Mouse (Mus musculus) gastrocnemius, postnatal 10 days (tissue): ENCODE measurements around the gene Ddb2. TPM values are rescaled to one million over a fixed set of nuclear protein-coding genes. Genes with fewer than 3 reads are reported as not detected.
"Not testable (repeated sequence)": the region's sequence is repeated elsewhere in the genome, so short reads cannot be mapped to it uniquely, and the experiment has no call there.

ENCODE experiments used
- DNase-seq: peaks from one replicate; pipeline ENCODE4 v3.0.0; 2021; ENCODE audit warnings: mixed read lengths
- total RNA-seq, 2 experiments: library from RNA; stranded (reverse); gene quantifications; 2 replicates each; pipeline ENCODE4 v1.2.3; 2021

Ddb2 gene
- total RNA-seq, 2 experiments from 2014 or later = 4.2 to 7.6 TPM

DNA sequence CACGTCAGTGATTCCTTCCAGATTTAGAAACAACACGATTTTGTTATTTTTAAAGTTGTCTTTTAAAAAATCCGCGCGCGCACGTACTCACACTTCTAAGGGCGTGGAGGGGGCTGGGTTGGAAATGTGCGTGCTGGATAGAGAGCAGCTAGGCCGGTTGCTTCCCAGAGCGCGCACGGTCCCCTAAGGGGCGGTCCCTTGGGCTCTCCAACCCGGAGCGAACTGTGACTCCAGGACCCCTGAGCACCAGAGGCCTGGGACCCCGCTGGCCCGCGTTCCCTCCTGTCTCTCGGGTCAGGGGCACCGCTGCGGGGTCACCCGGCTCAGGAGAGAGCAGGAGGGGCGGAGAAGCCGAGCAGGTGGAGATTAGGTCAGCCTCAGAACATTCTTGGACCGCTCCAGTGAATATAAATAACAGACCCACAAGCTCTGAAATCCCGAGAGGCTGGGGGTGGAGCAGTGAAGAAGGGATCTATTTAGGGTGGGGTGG, 18.9 kb upstream of the Ddb2 start, which contains the start of gene Pacsin3:
TSS of gene Pacsin3 (plus strand) at position 294 of the 490 bp plus-strand sequence.
- peak; percentile 46 for DNase-seq

- DNase-seq = no peak
Measured at GRCm38 (mm10) chr2:91254725-91255380, 18.1 kb upstream of the Ddb2 start.

DNA sequence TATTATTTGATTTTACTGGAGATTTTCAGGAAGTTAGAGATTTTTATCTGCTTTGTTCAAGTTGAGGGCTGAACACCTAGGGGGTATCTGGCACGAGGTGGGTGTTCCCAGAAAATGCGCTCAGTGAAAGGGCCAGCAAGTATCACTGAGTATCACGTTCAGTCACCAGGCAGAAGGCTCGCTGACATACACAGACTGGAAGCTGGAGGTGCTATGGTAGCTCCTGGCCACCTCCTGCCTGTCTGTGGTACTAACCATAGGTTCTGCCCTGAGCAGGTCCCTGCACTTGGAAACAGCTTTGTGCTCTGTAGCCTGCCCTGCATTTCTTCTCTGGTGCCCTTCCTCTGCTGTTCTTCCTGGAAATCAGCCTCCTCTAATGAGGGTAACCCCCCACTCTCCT, 15.7 kb upstream of the Ddb2 start:
- DNase-seq = no peak

DNA sequence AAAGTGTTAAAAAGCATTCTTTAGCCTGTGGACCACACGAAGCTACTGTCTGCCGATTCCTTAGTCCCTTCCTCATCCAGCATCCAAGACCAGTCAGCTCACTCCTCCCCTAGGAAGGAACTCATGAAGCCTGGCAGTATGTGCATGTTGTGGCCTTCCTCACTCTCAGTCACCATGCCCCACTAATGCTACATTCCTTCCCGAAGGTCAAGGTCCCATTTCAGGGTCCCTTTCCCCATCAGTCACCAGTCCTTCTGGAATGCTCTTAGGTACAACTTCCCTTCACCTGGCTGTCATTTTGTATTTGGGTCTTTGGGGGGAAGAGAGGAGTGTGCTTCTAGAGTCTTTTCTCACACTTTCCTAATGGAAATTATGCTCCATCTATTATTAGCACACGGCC, 15.2 kb upstream of the Ddb2 start:
- DNase-seq = no peak

DNA sequence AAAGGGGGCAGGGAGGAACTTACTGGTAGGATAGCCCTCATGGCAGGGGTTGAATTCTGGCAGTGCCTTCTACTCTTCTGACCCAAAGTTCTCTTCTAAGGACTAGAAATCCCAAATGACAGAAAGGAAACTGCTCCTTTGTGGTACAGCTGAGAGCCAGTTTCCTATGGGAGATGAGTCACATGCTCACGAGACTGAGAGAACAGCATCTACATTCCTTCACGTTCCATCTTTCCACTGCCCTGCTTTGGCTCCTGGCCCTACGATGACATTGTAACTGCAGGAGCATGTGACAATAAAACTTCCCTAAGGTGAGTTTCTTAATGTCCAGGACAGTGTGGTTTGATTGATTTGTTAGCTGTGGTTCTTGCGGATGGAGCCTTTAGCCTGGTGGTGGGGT, 11.6 kb upstream of the Ddb2 start:
- DNase-seq = no peak

- DNase-seq = no peak
Measured at GRCm38 (mm10) chr2:91244557-91245228, 7.9 kb upstream of the Ddb2 start.

- no peak for DNase-seq
Measured at GRCm38 (mm10) chr2:91243416-91243815, 6.6 kb upstream of the Ddb2 start.

- DNase-seq = no peak
Measured at GRCm38 (mm10) chr2:91242547-91242946, 5.8 kb upstream of the Ddb2 start.

GRCm38 (mm10) chr2:91237511-91238080, 814 bp upstream of the Ddb2 start:
- not testable (repeated sequence) for DNase-seq

DNA sequence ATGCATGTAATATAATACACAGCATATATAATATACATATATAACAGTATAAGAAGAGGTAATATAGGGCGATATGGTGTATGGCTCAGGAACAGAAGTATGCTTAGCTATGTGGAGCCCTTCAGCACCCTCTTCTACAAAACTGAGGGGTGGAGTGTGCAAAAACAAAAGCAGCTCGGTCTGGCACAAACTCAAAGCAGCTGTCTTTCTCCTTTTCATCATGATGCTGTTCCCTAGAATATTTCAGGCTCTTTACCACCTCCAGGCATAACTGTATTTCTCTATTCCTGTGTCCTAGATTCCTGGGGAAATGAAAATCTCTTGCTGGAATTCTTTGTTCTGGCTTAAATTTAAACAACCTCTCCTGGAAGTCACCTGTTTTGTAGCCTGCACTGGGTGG, 7.0 kb downstream of the Ddb2 start:
- no peak for DNase-seq

- no peak for DNase-seq
Measured at GRCm38 (mm10) chr2:91223614-91224013, 13.2 kb downstream of the Ddb2 start.

DNA sequence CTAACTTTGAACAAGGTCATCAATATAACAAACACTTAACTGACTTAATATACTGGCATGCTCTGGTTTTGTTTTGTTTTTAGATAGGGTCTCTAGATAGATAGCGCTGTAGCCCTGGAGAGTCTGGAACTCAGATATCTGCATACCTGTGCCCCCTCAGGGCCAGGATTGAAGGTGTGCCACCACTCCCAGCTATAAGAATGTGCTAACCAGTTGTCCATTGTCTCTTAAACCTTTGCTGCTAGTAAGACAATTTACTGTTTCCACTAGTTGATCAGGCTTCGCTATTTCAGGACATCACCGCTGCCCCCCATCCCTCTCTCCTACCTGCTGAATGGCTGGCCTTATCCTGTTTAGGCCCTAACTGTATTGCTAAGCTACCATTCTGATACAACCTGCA, 16.3 kb downstream of the Ddb2 start:
- DNase-seq = no peak

- DNase-seq = no peak
Measured at GRCm38 (mm10) chr2:91217032-91217431, 19.8 kb downstream of the Ddb2 start.

DNA sequence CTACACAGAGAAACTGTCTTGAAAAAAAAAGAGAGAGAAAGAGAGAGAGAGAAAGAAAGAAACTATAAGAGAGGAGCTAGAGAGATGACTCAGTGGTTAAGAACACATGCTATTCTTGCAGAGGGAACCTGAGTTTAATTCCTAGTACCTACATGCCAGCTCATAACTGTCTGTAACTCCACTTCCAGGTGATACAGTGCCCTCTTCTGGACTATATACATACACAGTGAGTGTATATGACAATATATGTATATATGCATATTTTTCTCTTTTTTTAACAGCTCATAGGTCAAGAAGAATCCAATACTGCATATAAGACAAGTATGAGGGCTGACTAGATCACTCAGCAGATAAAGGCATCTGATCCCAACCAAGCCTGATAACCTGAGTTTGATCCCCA, 23.5 kb downstream of the Ddb2 start:
- no peak for DNase-seq

DNA sequence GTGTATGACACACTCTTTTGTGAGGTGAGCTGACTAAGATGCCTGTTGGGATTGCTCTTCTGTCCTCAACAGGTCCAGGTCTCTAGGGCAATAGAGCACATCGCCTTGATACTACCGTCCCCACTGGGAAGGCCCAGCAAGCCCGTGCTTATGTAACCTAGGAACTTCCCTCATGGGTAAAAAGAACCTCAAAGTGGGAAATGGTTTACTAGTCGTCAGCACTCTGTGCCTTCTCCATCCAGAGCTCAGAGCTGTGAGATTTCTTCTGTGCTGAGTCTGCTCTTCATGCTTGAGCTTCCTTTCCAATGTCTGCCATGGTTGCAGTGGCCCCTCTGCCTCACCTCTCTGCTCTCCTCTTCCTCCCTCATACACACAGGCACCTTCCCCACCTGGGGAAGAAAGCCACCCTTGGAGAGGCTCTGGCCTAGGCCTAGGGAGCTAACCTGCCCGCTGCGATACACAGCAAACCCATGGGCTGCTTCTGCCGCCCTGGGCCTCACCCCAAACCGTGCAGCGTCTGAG, 30.5 kb downstream of the Ddb2 start:
- no peak for DNase-seq

GRCm38 (mm10) chr2:91202972-91203656, 33.7 kb downstream of the Ddb2 start:
- DNase-seq = no peak

DNA sequence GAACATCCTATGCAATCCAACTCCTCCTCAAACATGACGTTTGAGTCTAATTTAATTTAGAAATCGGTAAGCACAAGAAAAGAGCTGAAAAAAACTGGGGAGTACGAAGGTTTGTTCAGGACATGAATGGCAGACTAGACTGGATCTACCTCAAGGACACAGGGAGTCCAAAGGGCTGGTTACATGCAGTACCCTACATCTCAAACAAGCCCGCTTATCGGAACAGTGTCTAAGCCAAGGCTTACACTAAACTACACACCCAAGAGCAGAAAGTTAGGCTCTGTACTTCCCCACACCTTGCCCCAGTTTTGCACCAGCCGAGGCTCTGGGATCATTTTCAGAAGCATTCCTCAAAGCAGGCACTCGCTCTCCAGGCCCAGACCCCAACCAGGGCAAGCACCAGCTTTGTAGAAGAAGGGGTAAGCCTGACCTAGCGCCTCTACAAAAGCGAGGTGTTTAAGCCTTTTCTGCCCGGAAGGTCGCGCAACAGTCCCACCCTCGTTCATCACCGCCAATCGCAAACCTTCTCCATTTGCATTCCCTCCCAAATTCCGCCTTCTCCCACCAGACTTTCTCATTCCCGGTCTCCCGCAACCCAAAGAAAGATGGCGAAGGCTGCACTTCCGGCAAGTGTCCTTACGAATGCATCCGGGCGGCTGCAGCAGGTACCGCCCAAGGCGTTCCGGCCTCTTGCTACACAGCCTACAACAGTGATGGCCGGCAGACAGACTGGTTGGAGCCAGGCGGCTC, 34.4 kb downstream of the Ddb2 start, which contains the start of the genes Nr1h3 and Acp2:
TSS of gene Nr1h3 (minus strand) at position 613 of the 750 bp plus-strand sequence.
TSS of gene Acp2 (plus strand) at position 664 of the 750 bp plus-strand sequence.
- DNase-seq = peak; percentile 84

GRCm38 (mm10) chr2:91198888-91199287, 37.9 kb downstream of the Ddb2 start:
- no peak for DNase-seq

DNA sequence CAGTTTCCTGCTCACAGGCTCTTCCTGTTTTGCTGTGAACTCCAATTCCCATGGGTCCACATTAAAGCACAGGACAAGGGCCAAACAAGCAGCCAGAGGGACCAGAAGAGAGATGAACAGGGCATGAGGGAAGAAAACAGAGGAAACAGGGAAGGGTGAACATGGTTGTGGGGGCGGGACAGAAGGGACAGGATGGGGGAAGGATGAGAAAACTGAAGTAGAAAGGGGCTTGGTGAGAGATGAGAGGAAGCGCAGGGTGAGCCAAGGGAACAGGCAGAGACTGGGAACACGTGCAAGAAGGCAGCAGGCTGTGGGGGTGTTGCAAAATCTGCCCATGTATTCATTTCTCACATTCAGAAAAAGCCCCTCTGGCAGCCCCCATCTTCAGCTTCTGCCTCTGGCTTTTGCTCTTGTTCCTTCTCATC, 40.2 kb downstream of the Ddb2 start:
- DNase-seq = no peak

DNA sequence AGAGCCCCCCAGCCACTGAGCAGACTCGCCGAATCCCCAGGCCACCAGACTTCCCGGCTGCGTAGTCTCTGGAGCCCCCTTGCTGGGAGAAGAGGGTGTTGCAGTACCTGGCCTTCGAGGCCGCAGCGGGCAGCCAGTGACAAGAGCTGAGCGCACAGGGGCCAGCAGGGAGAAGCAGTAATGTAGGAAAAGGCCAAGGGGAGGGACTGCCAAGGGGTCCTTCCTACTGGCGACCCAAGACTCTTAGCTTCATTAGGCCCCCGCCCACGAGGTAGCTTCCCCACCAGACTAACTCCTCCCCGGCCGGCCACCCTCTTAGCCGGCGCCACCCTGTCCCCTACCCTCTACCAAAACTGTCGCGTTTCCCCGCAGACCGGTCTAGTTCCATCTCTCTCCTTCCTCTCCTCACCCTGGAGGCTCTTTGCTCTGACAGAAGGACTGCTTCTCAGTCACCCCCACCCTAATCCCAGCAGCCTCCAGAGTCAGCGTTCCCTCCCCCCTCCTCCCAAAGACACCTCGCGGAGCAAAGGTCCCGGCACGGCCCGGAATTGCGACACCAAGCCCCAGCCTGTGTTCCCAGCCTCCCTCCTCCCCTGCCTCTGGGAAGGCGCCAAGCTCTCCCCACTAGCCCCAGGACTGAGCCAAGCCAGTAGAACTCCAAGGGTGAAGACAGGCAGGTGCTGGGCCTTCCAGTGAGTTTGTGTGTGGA, 42.0 kb downstream of the Ddb2 start:
- peak; percentile 70 for DNase-seq

GRCm38 (mm10) chr2:91190501-91190900, 46.3 kb downstream of the Ddb2 start:
- DNase-seq = no peak
